Mouse (Mus musculus) hindbrain, embryonic 10.5 days (tissue): ENCODE data around the gene Vrk1. TPM values are rescaled to one million over a fixed set of nuclear protein-coding genes. Genes with fewer than 3 reads are reported as not detected.

Experiments
- DNase-seq: peaks from one replicate; pipeline ENCODE4 v3.0.0-alpha.2; 2017; ENCODE audit warnings: low spot score
- H3K27ac ChIP-seq: fragments of 300-500 bp; sonication (generic); 2 replicates; pipeline ENCODE4 v1.5.1; 2016; ENCODE audit warnings: mild to moderate bottlenecking, moderate library complexity
- H3K27me3 ChIP-seq: fragments of 300-500 bp; sonication (generic); 2 replicates; pipeline ENCODE4 v1.6.1; 2016; ENCODE audit warnings: mild to moderate bottlenecking; ENCODE audit not compliant: poor library complexity, insufficient read depth, severe bottlenecking
- H3K36me3 ChIP-seq: fragments of 300-500 bp; sonication (generic); 2 replicates; pipeline ENCODE4 v1.6.1; 2016; ENCODE audit warnings: mild to moderate bottlenecking, moderate library complexity
- H3K4me1 ChIP-seq: fragments of 300-500 bp; sonication (generic); replicated peaks from 2 replicates; pipeline ENCODE4 v1.6.1; 2016; ENCODE audit warnings: mild to moderate bottlenecking
- H3K4me3 ChIP-seq: fragments of 300-500 bp; sonication (generic); 2 replicates; pipeline ENCODE4 v1.5.1; 2016; ENCODE audit warnings: mild to moderate bottlenecking, moderate library complexity
- H3K9me3 ChIP-seq: fragments of 300-500 bp; sonication (generic); 2 replicates; pipeline ENCODE4 v1.6.1; 2016; ENCODE audit warnings: mild to moderate bottlenecking, moderate library complexity
- WGBS: fragments of 180-500 bp; shearing (Covaris S2); methylation state at CpG from one replicate; pipeline ENCODE4 v1.1.7; 2016; 5-methylcytosine and 5-hydroxymethylcytosine counted together
- polyA plus RNA-seq: library from polyadenylated mRNA; unstranded; fragments of >200 nt; fragmentation: Nextera tagmentation; extraction: Ambion mirVana; gene quantifications from 2 replicates; pipeline ENCODE4 v1.2.1, GENCODE M21; 2016

Gene Vrk1
- polyA plus RNA-seq, 1 experiment from 2014 or later = 81.7 TPM

- H3K27me3 ChIP-seq = no peaks in the 10 kb centered on the region
- DNase-seq = no peak
- 90% methylated on average over 22 of the region's 22 CpGs for WGBS
- peaks cover 9% of the 10 kb centered on the region for H3K4me1 ChIP-seq
- H3K4me3 ChIP-seq = no peak overlapping the region
- H3K36me3 ChIP-seq = no peaks in the 10 kb centered on the region
- H3K9me3 ChIP-seq = 0 out of 2 replicates have a peak, but pooled peaks cover 2% of the 10 kb centered on the region
- no peak overlapping the region for H3K27ac ChIP-seq
Measured at GRCm38 (mm10) chr12:106008348-106009050, 1.5 kb upstream of the Vrk1 start.

GRCm38 (mm10) chr12:106009122-106009870, 732 bp upstream of the Vrk1 start:
- Histone ChIP-seq H3K4me3 (peak overlapping the region; percentile 89), H3K9me3 (0 out of 2 replicates have a peak, but pooled peaks cover 2% of the 10 kb centered on the region), H3K4me1 (peaks cover 9% of the 10 kb centered on the region), H3K27me3 (no peaks in the 10 kb centered on the region), H3K36me3 (no peaks in the 10 kb centered on the region; the same call in 1 of the 2 replicates), H3K27ac (peak overlapping the region; percentile 92)
- no peak for DNase-seq
- 86% methylated on average over 12 of the region's 12 CpGs for WGBS

DNA sequence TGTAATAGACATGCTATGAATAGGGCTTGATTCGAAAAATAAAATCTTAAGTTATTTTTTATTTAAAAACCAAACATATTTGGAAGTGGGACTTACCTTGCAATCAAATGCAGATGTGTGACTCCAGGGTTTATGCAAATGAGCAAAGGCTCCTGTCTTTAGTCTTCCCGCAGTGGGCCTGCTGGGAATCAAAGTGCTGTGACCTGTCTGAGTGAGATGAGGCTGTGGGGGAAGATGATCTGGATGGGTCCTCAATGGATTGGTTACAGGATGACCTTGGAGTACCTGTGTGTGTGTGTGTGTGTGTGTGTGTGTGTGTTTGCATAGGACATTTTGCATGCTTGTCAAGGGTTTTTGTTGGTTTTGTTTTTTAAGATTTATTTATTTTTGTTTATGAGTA, 2.1 kb downstream of the Vrk1 start:
- Histone ChIP-seq H3K9me3 (no peaks in the 10 kb centered on the region), H3K27ac (no peak overlapping the region), H3K27me3 (no peaks in the 10 kb centered on the region), H3K4me3 (no peak overlapping the region), H3K4me1 (peaks cover 9% of the 10 kb centered on the region), H3K36me3 (peaks cover 6% of the 10 kb centered on the region)
- WGBS = 74% methylated on average over 2 of the region's 2 CpGs
- DNase-seq = no peak

DNA sequence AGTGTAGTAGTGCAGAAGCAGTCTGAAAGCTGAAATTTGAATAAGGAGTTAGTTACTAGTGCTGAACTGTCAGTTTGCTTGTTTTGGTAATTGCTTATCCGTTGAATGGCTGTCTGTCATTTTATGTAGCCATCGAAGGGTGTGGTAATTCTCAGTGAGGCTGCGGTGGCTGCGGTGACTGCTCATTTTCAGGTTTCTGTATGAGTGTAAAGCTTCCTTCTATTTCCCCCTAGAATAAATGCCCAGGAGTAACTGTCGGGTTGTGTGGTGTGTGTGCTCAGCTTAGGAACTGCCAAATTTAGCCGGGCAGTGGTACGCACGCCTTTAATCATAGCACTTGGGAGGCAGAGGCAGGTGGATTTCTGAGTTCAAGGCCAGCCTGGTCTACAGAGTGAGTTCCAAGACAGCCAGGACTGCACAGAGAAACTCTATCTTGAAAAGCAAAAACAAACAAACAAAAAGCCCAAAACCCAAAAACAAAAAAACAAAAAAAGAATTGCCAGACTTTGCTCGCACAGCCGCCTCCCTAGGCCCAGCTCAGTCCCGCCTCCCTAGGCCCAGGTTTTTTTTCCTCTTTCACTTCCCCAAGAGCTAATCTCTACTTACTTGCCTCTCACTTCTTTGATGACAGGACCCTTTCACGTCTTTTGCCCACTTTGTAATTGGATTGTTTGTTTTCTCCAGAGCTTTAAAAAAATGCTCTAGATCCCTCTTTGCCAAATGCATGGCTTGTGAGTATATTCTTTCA, 6.4 kb downstream of the Vrk1 start:
- H3K9me3 ChIP-seq = no peaks in the 10 kb centered on the region
- H3K27ac ChIP-seq = no peak overlapping the region
- H3K4me3 ChIP-seq = no peak overlapping the region
- DNase-seq = no peak
- peaks cover 14% of the 10 kb centered on the region for H3K36me3 ChIP-seq
- H3K4me1 ChIP-seq = peaks cover 3% of the 10 kb centered on the region
- WGBS = 93% methylated on average over 12 of the region's 12 CpGs
- H3K27me3 ChIP-seq = no peaks in the 10 kb centered on the region

DNA sequence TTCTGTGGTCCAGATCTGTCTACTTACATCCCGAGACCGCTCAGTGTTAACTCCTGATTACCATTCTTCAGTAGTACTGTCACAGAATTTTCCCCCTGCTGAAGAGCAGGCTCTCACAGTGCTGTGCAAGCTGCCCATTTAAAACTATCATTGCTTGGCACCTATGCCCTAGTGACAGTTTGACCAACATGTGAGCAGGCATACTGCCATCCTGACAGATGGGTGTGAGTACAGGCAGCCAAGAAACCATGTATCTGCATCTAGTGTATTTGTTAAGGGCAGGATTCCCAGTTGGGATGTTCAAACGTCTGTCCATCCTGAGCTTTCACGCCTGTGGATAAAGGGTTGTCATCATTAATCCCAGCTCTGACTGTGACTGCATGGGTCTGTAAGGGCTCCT, 10.0 kb downstream of the Vrk1 start:
- no peak overlapping the region for H3K4me3 ChIP-seq
- peaks cover 31% of the 10 kb centered on the region for H3K36me3 ChIP-seq
- WGBS = 83% methylated on average over 4 of the region's 4 CpGs
- no peaks in the 10 kb centered on the region for H3K4me1 ChIP-seq
- DNase-seq = no peak
- no peaks in the 10 kb centered on the region for H3K27me3 ChIP-seq
- H3K27ac ChIP-seq = no peak overlapping the region
- H3K9me3 ChIP-seq = no peaks in the 10 kb centered on the region

DNA sequence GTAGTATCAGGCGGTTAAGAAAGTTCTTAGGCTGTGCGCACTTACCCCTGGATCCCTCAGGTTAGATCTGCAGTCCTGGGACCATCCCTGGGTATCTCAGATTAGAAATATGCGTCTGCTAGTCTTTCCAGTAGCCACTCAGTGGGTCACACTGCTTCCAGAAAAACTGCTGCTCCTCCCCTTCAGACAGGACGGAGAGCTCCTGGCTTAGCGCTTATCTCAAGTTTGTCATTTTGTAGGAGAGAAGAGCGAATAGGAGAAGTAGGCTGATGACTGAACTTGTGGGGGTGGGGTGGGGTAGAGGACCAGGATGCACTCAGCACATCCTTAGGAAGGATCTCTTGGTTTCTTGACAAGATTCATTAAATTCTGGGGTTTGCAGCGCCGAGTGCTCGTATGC, 13.6 kb downstream of the Vrk1 start:
- Histone ChIP-seq H3K27me3 (no peaks in the 10 kb centered on the region), H3K4me1 (no peaks in the 10 kb centered on the region), H3K9me3 (no peaks in the 10 kb centered on the region), H3K27ac (no peak overlapping the region), H3K4me3 (no peak overlapping the region), H3K36me3 (peaks cover 50% of the 10 kb centered on the region)
- no peak for DNase-seq
- WGBS = 95% methylated on average over 9 of the region's 9 CpGs

GRCm38 (mm10) chr12:106025416-106025815, 15.4 kb downstream of the Vrk1 start:
- H3K36me3 ChIP-seq = peaks cover 55% of the 10 kb centered on the region
- no peaks in the 10 kb centered on the region for H3K27me3 ChIP-seq
- no peak for DNase-seq
- H3K9me3 ChIP-seq = no peaks in the 10 kb centered on the region
- no peaks in the 10 kb centered on the region for H3K4me1 ChIP-seq
- H3K27ac ChIP-seq = no peak overlapping the region
- H3K4me3 ChIP-seq = no peak overlapping the region
- 83% methylated on average over 6 of the region's 6 CpGs for WGBS

DNA sequence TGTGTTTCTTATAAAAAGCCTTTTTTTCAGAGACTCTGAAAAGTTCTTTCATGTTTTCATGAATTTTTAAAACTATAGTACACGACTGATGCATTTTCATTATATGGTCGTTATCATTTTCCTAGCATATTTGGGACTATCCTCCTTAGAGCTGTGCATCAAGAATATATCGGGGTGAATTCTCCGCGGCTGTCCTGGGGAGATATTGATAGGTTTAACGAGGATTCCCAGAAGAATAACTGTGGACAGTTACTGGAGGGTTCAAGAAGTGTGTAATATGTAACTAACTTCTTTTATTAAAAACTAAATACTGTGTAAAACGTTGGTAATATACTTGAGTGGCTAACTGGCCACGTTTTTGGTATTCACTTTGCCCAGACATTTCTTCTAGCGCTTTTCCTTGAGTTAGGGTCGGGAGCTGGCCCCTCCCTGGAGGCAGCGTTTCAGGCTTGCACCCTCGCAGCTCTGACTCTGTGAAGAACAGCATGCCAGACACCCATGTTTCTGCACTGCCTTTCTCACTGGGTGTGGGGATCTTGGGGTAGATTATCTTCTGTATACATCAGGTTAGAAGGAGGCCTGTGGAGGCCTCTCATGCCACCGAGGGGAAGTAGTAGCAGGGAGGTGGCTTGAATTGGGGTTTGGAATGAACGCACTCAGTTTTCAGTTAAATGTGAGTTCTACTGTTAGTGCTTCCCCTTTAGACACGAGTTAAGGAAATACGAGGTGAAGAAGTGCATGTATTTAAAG, 16.5 kb downstream of the Vrk1 start:
- Histone ChIP-seq H3K36me3 (peaks cover 51% of the 10 kb centered on the region), H3K4me1 (no peaks in the 10 kb centered on the region), H3K27ac (no peak overlapping the region), H3K4me3 (no peak overlapping the region), H3K27me3 (no peaks in the 10 kb centered on the region), H3K9me3 (no peaks in the 10 kb centered on the region)
- no peak for DNase-seq
- WGBS = 90% methylated on average over 16 of the region's 16 CpGs

DNA sequence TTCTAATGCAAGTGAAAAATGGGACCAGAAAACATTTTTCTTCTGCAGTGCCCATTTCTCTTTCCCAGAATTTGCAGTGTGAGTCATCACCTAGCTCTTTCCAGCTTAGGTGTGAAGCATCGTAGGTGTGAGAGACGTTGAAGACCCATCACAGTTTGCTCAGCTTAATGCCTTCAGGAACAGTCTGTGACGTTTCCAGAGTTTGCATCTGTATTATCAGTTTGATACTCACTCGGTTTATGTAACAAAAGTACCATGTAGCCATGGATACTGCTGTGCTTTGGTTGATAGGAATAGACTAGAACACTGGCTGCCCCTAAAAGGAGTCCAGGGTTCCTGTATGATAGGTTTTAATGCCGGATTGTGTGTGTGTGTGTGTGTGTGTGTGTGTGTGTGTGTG, 17.3 kb downstream of the Vrk1 start:
- Histone ChIP-seq H3K9me3 (no peaks in the 10 kb centered on the region), H3K4me3 (no peak overlapping the region), H3K27me3 (no peaks in the 10 kb centered on the region), H3K27ac (no peak overlapping the region), H3K36me3 (peaks cover 47% of the 10 kb centered on the region), H3K4me1 (no peaks in the 10 kb centered on the region)
- no peak for DNase-seq
- 95% methylated on average over 5 of the region's 5 CpGs for WGBS

- Histone ChIP-seq H3K27ac (no peak overlapping the region), H3K4me3 (no peak overlapping the region), H3K36me3 (peaks cover 40% of the 10 kb centered on the region), H3K4me1 (no peaks in the 10 kb centered on the region), H3K9me3 (no peaks in the 10 kb centered on the region), H3K27me3 (no peaks in the 10 kb centered on the region)
- WGBS = 90% methylated on average over 2 of the region's 2 CpGs
- no peak for DNase-seq
Measured at GRCm38 (mm10) chr12:106029582-106029981, 19.6 kb downstream of the Vrk1 start.

DNA sequence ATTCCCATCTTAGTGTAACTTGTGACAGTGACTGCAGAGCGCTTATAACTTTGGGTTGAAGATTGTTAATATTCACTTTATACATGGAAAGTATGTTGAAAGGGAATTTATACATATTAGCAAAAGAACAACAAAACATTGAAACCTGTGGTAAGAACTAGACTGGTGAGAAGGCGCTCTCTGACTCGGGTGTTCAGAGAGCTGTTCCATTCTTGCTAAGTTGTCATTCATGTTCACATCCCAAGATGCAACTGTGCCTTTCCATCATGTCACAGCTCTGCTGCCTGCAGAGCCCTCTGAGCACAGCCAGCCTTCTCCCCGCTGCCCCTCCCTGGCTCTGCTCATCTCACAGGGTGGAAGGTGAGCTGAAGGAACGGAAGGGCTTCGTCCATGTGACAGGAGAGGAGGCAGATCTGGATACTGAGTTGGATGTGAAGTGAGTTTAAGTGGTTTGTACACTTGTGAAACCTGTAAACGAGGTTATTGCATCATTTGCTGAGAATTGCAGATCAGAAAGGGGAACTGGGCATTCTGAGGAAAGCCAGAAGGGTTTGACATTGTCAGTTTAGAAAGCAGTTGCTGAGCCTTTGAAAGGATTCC, 20.2 kb downstream of the Vrk1 start:
- no peak overlapping the region for H3K4me3 ChIP-seq
- WGBS = 91% methylated on average over 7 of the region's 7 CpGs
- H3K9me3 ChIP-seq = no peaks in the 10 kb centered on the region
- H3K4me1 ChIP-seq = no peaks in the 10 kb centered on the region
- H3K27ac ChIP-seq = no peak overlapping the region
- H3K36me3 ChIP-seq = peaks cover 37% of the 10 kb centered on the region
- H3K27me3 ChIP-seq = no peaks in the 10 kb centered on the region
- DNase-seq = no peak

- 92% methylated on average over 7 of the region's 7 CpGs for WGBS
- H3K36me3 ChIP-seq = peaks cover 32% of the 10 kb centered on the region
- H3K9me3 ChIP-seq = no peaks in the 10 kb centered on the region
- H3K27ac ChIP-seq = no peak overlapping the region
- no peak overlapping the region for H3K4me3 ChIP-seq
- no peaks in the 10 kb centered on the region for H3K27me3 ChIP-seq
- H3K4me1 ChIP-seq = no peaks in the 10 kb centered on the region
- no peak for DNase-seq
Measured at GRCm38 (mm10) chr12:106030796-106031195, 20.8 kb downstream of the Vrk1 start.
